Mouse (Mus musculus): ENCODE measurements around the gene Zfp791.
"Not testable (repeated sequence)": the region's sequence is repeated elsewhere in the genome, so short reads cannot be mapped to it uniquely, and the experiment has no call there.

Zfp791 gene

GRCm38 (mm10) chr8:85122995-85123394 is at the start of gene Zfp791:
Gene Zfp791 (minus strand): TSS chr8:85123095.
- POLR2A ChIA-PET = no interaction called here
- CTCF ChIA-PET = no interaction called here

- POLR2A ChIA-PET = interaction anchor here in 1 of 4 experiments (0.7 to 1.6 kb wide), 3 partner anchors 93 to 195 kb away, joined by 3 to 5 read pairs (median 4); partner anchors contain the start of gene Dhps
- CTCF ChIA-PET = interaction anchor here in 1 of 4 experiments (0.8 to 0.9 kb wide), 2 partner anchors 88 to 252 kb away, joined by 3 to 4 read pairs; partner anchors contain the start of gene Man2b1
These were observed 48.4 kb upstream of the Zfp791 start for GRCm38 (mm10) chr8:85171291-85171690.

GRCm38 (mm10) chr8:85151624-85152023 is 28.7 kb upstream of the Zfp791 start, which contains the start of gene Cks1brt:
Gene Cks1brt (plus strand): TSS chr8:85151924.
- POLR2A ChIA-PET = no interaction called here
- CTCF ChIA-PET = interaction anchor here in 1 of 4 experiments (0.6 kb wide), 1 partner anchor 75 kb away, joined by 3 read pairs; no protein-coding TSS in a partner anchor

GRCm38 (mm10) chr8:85142516-85142915 is 19.6 kb upstream of the Zfp791 start:
- ChIA-PET CTCF (no interaction called here), POLR2A (interaction anchor here in 1 of 4 experiments (0.6 kb wide), 1 partner anchor 156 kb away, joined by 3 read pairs; no protein-coding TSS in a partner anchor)

- POLR2A ChIA-PET = interaction anchor here in 2 of 4 experiments (1.6 to 2.1 kb wide), 2 partner anchors 16 to 26 kb away, joined by 4 to 5 read pairs; no protein-coding TSS in a partner anchor
- CTCF ChIA-PET = not testable (repeated sequence)
These were observed 12.8 kb upstream of the Zfp791 start for GRCm38 (mm10) chr8:85135690-85136089.

- ChIA-PET CTCF (interaction anchor here in 1 of 4 experiments (1.0 kb wide), 1 partner anchor 13 kb away, joined by 4 read pairs; no protein-coding TSS in a partner anchor), POLR2A (no interaction called here)
These were observed 9.4 kb upstream of the Zfp791 start for GRCm38 (mm10) chr8:85132335-85132734.

- ChIA-PET POLR2A (no interaction called here), CTCF (interaction anchor here in 1 of 4 experiments (0.6 kb wide), 1 partner anchor 1137 kb away, joined by 4 read pairs; no protein-coding TSS in a partner anchor)
These were observed 796 bp upstream of the Zfp791 start for GRCm38 (mm10) chr8:85123691-85124090.

GRCm38 (mm10) chr8:85120251-85120650 is 2.6 kb downstream of the Zfp791 start:
- POLR2A ChIA-PET = interaction anchor here in 3 of 4 experiments (0.7 to 2.7 kb wide), 14 partner anchors 11 to 169 kb away, joined by 3 to 13 read pairs (median 5); partner anchors contain the start of genes Dhps (in 3 of the 3), Man2b1 (in 2 of the 3), Junb (in 1 of the 3) and Tnpo2 (in 1 of the 3)

GRCm38 (mm10) chr8:85119052-85119981 is 3.6 kb downstream of the Zfp791 start:
- ChIA-PET CTCF (interaction anchor here in 2 of 4 experiments (0.7 to 1.7 kb wide), 4 partner anchors 13 to 106 kb away, joined by 3 to 9 read pairs (median 5); no protein-coding TSS in a partner anchor), POLR2A (interaction anchor here in 3 of 4 experiments (0.6 to 2.7 kb wide), 16 partner anchors 10 to 143 kb away, joined by 3 to 13 read pairs (median 4); partner anchors contain the start of genes Dhps (in 3 of the 3), Man2b1 (in 2 of the 3), Junb (in 1 of the 3) and Tnpo2 (in 1 of the 3))

More at GRCm38 (mm10) chr8:85120251-85120650, 2.6 kb downstream of the Zfp791 start:
- CTCF ChIA-PET = interaction anchor here in 2 of 4 experiments (0.7 to 1.7 kb wide), 3 partner anchors 12 to 231 kb away, joined by 4 to 9 read pairs (median 4); no protein-coding TSS in a partner anchor

GRCm38 (mm10) chr8:85116984-85117383 is 5.9 kb downstream of the Zfp791 start:
- CTCF ChIA-PET = no interaction called here
- POLR2A ChIA-PET = interaction anchor here in 1 of 4 experiments (0.7 kb wide), 1 partner anchor 308 kb away, joined by 4 read pairs; no protein-coding TSS in a partner anchor

- POLR2A ChIA-PET = no interaction called here
- CTCF ChIA-PET = no interaction called here
These were observed 7.4 kb downstream of the Zfp791 start for GRCm38 (mm10) chr8:85115501-85115900.

- ChIA-PET POLR2A (no interaction called here), CTCF (interaction anchor here in 1 of 4 experiments (0.6 kb wide), 1 partner anchor 50 kb away, joined by 9 read pairs; no protein-coding TSS in a partner anchor)
These were observed 9.7 kb downstream of the Zfp791 start for GRCm38 (mm10) chr8:85113241-85113640.

- ChIA-PET CTCF (interaction anchor here in 1 of 4 experiments (0.5 kb wide), 1 partner anchor 341 kb away, joined by 4 read pairs; no protein-coding TSS in a partner anchor), POLR2A (interaction anchor here in 2 of 4 experiments (0.6 to 10.8 kb wide), 8 partner anchors 16 to 124 kb away, joined by 3 to 60 read pairs (median 8); partner anchors contain the start of genes Dhps (in 2 of the 2), Man2b1 (in 2 of the 2) and Wdr83os (in 1 of the 2))
These were observed 22.7 kb downstream of the Zfp791 start for GRCm38 (mm10) chr8:85100076-85100665.

- ChIA-PET POLR2A (interaction anchor here in 3 of 4 experiments (0.8 to 10.8 kb wide), 7 partner anchors 13 to 295 kb away, joined by 3 to 60 read pairs (median 3); partner anchors contain the start of genes Dhps (in 2 of the 3) and Man2b1 (in 1 of the 3)), CTCF (interaction anchor here in 1 of 4 experiments (1.0 kb wide), 1 partner anchor 21 kb away, joined by 3 read pairs; no protein-coding TSS in a partner anchor)
These were observed 26.0 kb downstream of the Zfp791 start for GRCm38 (mm10) chr8:85096850-85097249.

GRCm38 (mm10) chr8:85096196-85096595 is 26.7 kb downstream of the Zfp791 start:
- ChIA-PET POLR2A (interaction anchor here in 3 of 4 experiments (0.8 to 10.8 kb wide), 8 partner anchors 12 to 295 kb away, joined by 3 to 60 read pairs (median 4); partner anchors contain the start of genes Dhps (in 2 of the 3) and Man2b1 (in 2 of the 3)), CTCF (interaction anchor here in 2 of 4 experiments (1.0 to 1.4 kb wide), 2 partner anchors 20 kb away, joined by 3 read pairs; no protein-coding TSS in a partner anchor)

- POLR2A ChIA-PET = interaction anchor here in 2 of 4 experiments (1.0 to 10.8 kb wide), 4 partner anchors 11 to 120 kb away, joined by 3 to 60 read pairs (median 30); partner anchors contain the start of genes Man2b1 (in 2 of the 2) and Dhps (in 1 of the 2)
- CTCF ChIA-PET = interaction anchor here in 1 of 4 experiments (1.4 kb wide), 1 partner anchor 19 kb away, joined by 3 read pairs; no protein-coding TSS in a partner anchor
These were observed 27.3 kb downstream of the Zfp791 start for GRCm38 (mm10) chr8:85095566-85095965.

GRCm38 (mm10) chr8:85095051-85095450 is 27.8 kb downstream of the Zfp791 start:
- ChIA-PET POLR2A (interaction anchor here in 2 of 4 experiments (1.0 to 10.8 kb wide), 5 partner anchors 11 to 119 kb away, joined by 3 to 60 read pairs (median 8); partner anchors contain the start of genes Man2b1 (in 2 of the 2) and Dhps (in 1 of the 2)), CTCF (interaction anchor here in 1 of 4 experiments (1.4 kb wide), 1 partner anchor 19 kb away, joined by 3 read pairs; no protein-coding TSS in a partner anchor)
